In the genomic region with DNA sequence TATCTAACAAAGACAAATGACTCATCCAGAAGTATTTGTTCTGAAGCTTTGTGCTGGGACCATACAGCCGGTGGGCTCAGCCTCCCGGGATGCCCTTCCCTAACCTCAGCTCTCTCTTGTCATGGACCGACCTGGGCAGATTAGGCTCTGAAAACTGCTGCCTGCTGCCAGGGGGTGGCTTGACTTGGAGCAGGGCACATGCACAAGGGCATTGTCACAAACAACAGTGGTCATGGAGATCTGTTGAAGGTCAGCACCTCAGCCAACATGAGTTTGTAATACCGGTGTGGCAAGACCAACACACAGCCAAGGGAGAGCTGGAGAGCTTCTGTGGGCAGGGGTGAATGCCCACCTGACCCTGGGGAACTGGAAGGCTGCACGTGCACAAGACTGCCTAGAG, we compare ENCODE assay signal across 23 mouse cellular contexts. TPM values are rescaled to one million over a fixed set of nuclear protein-coding genes. Genes with fewer than 3 reads are reported as not detected.
DNase-seq lines count a peak whose midpoint lies in the region; ATAC-seq and TF ChIP-seq lines count a peak whose summit lies in the region.
"Had no signal": no experiment of that assay in that cellular context is flagged by ENCODE, and none has a peak within 500 bp of the region (broad histone marks: within the 10 kb centered on the region; RNA-seq: fewer than 3 reads in every experiment).

No protein-coding gene starts in this region.

- H3K27me3 ChIP-seq in intestine, postnatal 0 days (replicated peaks; ENCODE audit: control insufficient read depth, insufficient read depth, low read length) = no peaks in the 10 kb centered on the region
- H3K27me3 ChIP-seq: heart, embryonic 15.5 days; kidney, embryonic 15.5 days; limb, embryonic 13.5 days; midbrain, embryonic 15.5 days; neural tube, embryonic 12.5 days had no signal

- ATAC-seq in intestine, postnatal 0 days = no peak
- ATAC-seq: forebrain, embryonic 16.5 days; hindbrain, postnatal 0 days; intestine, embryonic 16.5 days; midbrain, embryonic 15.5 days had no signal

- H3K9me3 ChIP-seq in intestine, postnatal 0 days (ENCODE audit: control insufficient read depth) = no peaks in the 10 kb centered on the region
- H3K9me3 ChIP-seq: forebrain, embryonic 10.5 days; heart, embryonic 15.5 days; kidney, embryonic 15.5 days; limb, embryonic 13.5 days; midbrain, embryonic 15.5 days; neural tube, embryonic 12.5 days had no signal

- H3K4me2 ChIP-seq in intestine, postnatal 0 days (replicated peaks; ENCODE audit: low read depth) = no peak overlapping the region
- H3K4me2 ChIP-seq: heart, embryonic 15.5 days; kidney, embryonic 15.5 days; limb, embryonic 13.5 days; midbrain, embryonic 15.5 days; neural tube, embryonic 12.5 days had no signal

- intact Hi-C loops in gastrocnemius, adult 2 months (cut with DNase I) = no loop called here

- H3K36me3 ChIP-seq in intestine, postnatal 0 days (ENCODE audit: control insufficient read depth, insufficient read depth) = no peaks in the 10 kb centered on the region
- H3K36me3 ChIP-seq: forebrain, embryonic 10.5 days; heart, embryonic 15.5 days; kidney, embryonic 15.5 days; limb, embryonic 13.5 days; midbrain, embryonic 15.5 days; neural tube, embryonic 12.5 days had no signal

- no peaks in the 10 kb centered on the region for H3K4me1 ChIP-seq in intestine, postnatal 0 days (replicated peaks; ENCODE audit: control insufficient read depth, insufficient read depth, low read length)
- H3K4me1 ChIP-seq: forebrain, embryonic 10.5 days; kidney, embryonic 15.5 days; limb, embryonic 13.5 days; midbrain, embryonic 15.5 days; neural tube, embryonic 12.5 days had no signal

- 80% methylated on average over 5 of the region's 5 CpGs for whole genome bisulfite sequencing in intestine, postnatal 0 days

- no peak overlapping the region for H3K4me3 ChIP-seq in gastrocnemius, adult 2 months
- no peak overlapping the region for H3K4me3 ChIP-seq in intestine, postnatal 0 days (ENCODE audit: low read depth, low read length)
- H3K4me3 ChIP-seq: forebrain, embryonic 10.5 days; heart, embryonic 15.5 days; kidney, embryonic 15.5 days; limb, embryonic 13.5 days; midbrain, embryonic 15.5 days; neural tube, embryonic 12.5 days had no signal

- DNase-seq in gastrocnemius, adult 2 months = peak; percentile 31
- DNase-seq in gastrocnemius, postnatal 4 days (ENCODE audit: low spot score in 2 of 2) = no peak
- peak; percentile 34 for DNase-seq in heart, postnatal 4 days
- no peak for DNase-seq in heart, adult 8-10 months (ENCODE audit: low spot score)
- peak; percentile 54 for DNase-seq in ovary, adult 18-20 months (ENCODE audit: low spot score)
- DNase-seq in ovary, postnatal 14 days (ENCODE audit: low spot score) = no peak
- DNase-seq in adrenal gland, postnatal 36 days = peak; percentile 69 to 73
- DNase-seq: cerebellum, postnatal 14 days; gastrocnemius, postnatal 25 days; kidney, postnatal 4 days; thymus, adult 18-20 months; thymus, postnatal 36 days had no signal

- no peak overlapping the region for H3K9ac ChIP-seq in intestine, postnatal 0 days (ENCODE audit: low read depth, low read length)
- H3K9ac ChIP-seq: heart, embryonic 15.5 days; kidney, embryonic 15.5 days; limb, embryonic 13.5 days; liver, embryonic 14.5 days; midbrain, embryonic 15.5 days; neural tube, embryonic 12.5 days had no signal

- TF ChIP-seq CTCF in gastrocnemius, adult 2 months (IDR thresholded peaks at IDR 0.05) = no peak
- no peak for TF ChIP-seq CTCF in intestine, postnatal 0 days (IDR thresholded peaks at IDR 0.05; ENCODE audit: low read depth)

- H3K27ac ChIP-seq in gastrocnemius, adult 2 months = peak overlapping the region; percentile 69
- no peak overlapping the region for H3K27ac ChIP-seq in intestine, postnatal 0 days (ENCODE audit: low read depth, low read length)
- H3K27ac ChIP-seq: forebrain, embryonic 10.5 days; heart, embryonic 15.5 days; hindbrain, postnatal 0 days; kidney, embryonic 15.5 days; limb, embryonic 13.5 days; liver, embryonic 14.5 days; midbrain, embryonic 15.5 days; neural tube, embryonic 12.5 days had no signal

RNA-seq across cellular contexts. Expression of a gene that starts 42.7 kb away (rescaled TPM):
- total RNA-seq in gastrocnemius, adult 2 months (2021) = 10 to 100 TPM; 33.2 to 52.2 TPM
- 10 to 100 TPM; 18.1 to 19.3 TPM for total RNA-seq in gastrocnemius, postnatal 4 days (2021)
- total RNA-seq in heart, postnatal 4 days (2021) = 10 to 100 TPM; 15.2 to 18.0 TPM
- 10 to 100 TPM; 21.7 to 24.0 (median 23.2) TPM for total RNA-seq in heart, adult 8-10 months (2022)
- total RNA-seq in adrenal gland, postnatal 36 days (2021) = 10 to 100 TPM; 55.5 to 76.6 TPM
- 1.5 and 2.1 TPM in 2 replicates for polyA plus RNA-seq in intestine, postnatal 0 days (2015; fragmentation: Nextera tagmentation; extraction: Ambion mirVana)

Comparison
In these comparisons a context has a peak if more than half of its experiments do, and no peak if none do; other contexts are left out.
1. DNase-seq: peak in gastrocnemius, adult 2 months (single experiment), heart, postnatal 4 days (single experiment), ovary, adult 18-20 months (single experiment) and adrenal gland, postnatal 36 days (2 of 2); none in gastrocnemius, postnatal 4 days (0 of 2), heart, adult 8-10 months (single experiment) and ovary, postnatal 14 days (single experiment).